25 mouse cellular contexts compared by ENCODE assay signal in the genomic region with DNA sequence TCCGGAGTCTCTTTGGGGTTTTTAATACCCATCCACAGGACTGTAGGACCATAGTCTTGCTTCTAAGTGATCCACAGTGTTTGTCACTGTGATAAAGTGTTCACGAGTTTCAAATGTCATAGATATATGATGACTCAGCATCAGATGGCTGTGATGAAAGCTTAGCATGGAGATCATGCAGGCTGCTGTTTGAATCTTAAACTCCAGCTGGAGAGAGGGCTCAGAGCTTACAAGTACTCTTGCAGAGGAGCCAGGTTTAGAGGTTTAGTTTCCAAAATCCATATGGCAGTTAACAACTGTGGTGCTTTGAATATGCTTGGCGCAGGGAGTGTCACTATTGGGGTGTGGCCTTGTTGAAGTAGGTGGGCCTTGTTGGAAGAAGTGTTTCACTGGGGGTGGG.
"Had no signal": no experiment of that assay in that cellular context is flagged by ENCODE, and none has a peak within 500 bp of the region (broad histone marks: within the 10 kb centered on the region; RNA-seq: fewer than 3 reads in every experiment).

No protein-coding gene starts in this region.

- DNase-seq: kidney, adult 18-20 months; kidney, adult 9 months; kidney, postnatal 14 days; kidney, postnatal 4 days; layer of hippocampus, postnatal 36 days; liver; lung, adult 18-20 months; lung, postnatal 10 days; lung, postnatal 36 days; retina, postnatal 1 day; right cerebral cortex, postnatal 14 days; thymus, adult 2 months; thymus, postnatal 25 days had no signal

- H3K36me3 ChIP-seq: limb, embryonic 13.5 days; liver, embryonic 12.5 days; liver, embryonic 15.5 days; lung, embryonic 15.5 days had no signal

- ATAC-seq: intestine, embryonic 16.5 days; liver, embryonic 12.5 days; midbrain, embryonic 13.5 days; midbrain, embryonic 16.5 days had no signal

- H3K27me3 ChIP-seq: limb, embryonic 13.5 days; liver, embryonic 12.5 days; liver, embryonic 15.5 days; lung, embryonic 15.5 days; midbrain, embryonic 13.5 days; neural tube, embryonic 13.5 days had no signal

- H3K4me3 ChIP-seq: limb, embryonic 10.5 days; limb, embryonic 13.5 days; liver, embryonic 12.5 days; liver, embryonic 15.5 days; lung, embryonic 15.5 days; megakaryocyte, embryonic 14.5 days; midbrain, embryonic 10.5 days; midbrain, embryonic 13.5 days; myocyte; neural tube, embryonic 13.5 days had no signal

- H3K27ac ChIP-seq: limb, embryonic 10.5 days; limb, embryonic 13.5 days; liver, embryonic 12.5 days; liver, embryonic 15.5 days; lung, embryonic 15.5 days; midbrain, embryonic 10.5 days; midbrain, embryonic 13.5 days; neural tube, embryonic 13.5 days had no signal

- H3K9ac ChIP-seq: limb, embryonic 13.5 days; liver, embryonic 12.5 days; liver, embryonic 15.5 days; lung, embryonic 15.5 days; midbrain, embryonic 13.5 days; neural tube, embryonic 13.5 days had no signal

- H3K4me1 ChIP-seq: liver, embryonic 12.5 days; liver, embryonic 15.5 days; megakaryocyte, embryonic 14.5 days had no signal
